Mouse (Mus musculus) left cerebral cortex, postnatal 10 days (tissue): ENCODE results near the gene Rdh11. TPM values are rescaled to one million over a fixed set of nuclear protein-coding genes. Genes with fewer than 3 reads are reported as not detected.
A peak's percentile ranks its signal among the peaks of the same experiment; 100 is the strongest.
"Not testable (repeated sequence)": the region's sequence is repeated elsewhere in the genome, so short reads cannot be mapped to it uniquely, and the experiment has no call there.

Experiments
- DNase-seq, 2 experiments: peaks; one replicate each; pipeline ENCODE4 v3.0.0; 2021 to 2022; ENCODE audit warnings: low spot score in 2 of 2, mixed read lengths in 1 of 2; ENCODE audit errors: extremely low spot score in 1 of 2
- intact Hi-C: fragments of 180-260 bp; cut with DNase I; formaldehyde crosslinking; loops from one replicate; pipeline ENCODE4 v1.15.1; 2025
- total RNA-seq, 2 experiments: library from RNA; stranded (reverse); gene quantifications; 2 replicates each; pipeline ENCODE4 v1.2.3; 2021

The Rdh11 gene
- total RNA-seq, result 10 to 100 TPM; 32.1 to 34.3 TPM

DNA sequence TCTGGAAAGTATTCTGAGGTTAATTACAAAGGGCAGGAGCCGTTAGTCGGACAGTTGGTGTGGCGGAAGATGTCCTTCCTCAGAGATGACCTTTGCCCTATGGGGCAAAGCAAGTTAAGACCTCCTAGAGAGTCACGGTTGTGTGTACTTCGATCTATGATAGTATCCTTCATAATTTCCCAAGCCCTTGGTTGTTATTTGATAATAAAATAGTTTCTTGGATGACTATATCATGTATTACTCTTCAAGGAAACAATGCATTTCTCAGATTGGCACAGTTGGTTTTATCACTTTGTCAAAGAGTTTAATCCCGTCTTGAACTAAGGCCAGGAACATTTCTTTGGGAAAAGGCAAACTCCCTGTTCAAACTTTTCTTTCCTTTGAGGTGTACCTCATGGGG is at the start of gene Rdh11:
TSS of gene Rdh11 (minus strand) at position 101 of the 400 bp plus-strand sequence.
- intact Hi-C loops, result no loop called here
- no peak for DNase-seq

DNA sequence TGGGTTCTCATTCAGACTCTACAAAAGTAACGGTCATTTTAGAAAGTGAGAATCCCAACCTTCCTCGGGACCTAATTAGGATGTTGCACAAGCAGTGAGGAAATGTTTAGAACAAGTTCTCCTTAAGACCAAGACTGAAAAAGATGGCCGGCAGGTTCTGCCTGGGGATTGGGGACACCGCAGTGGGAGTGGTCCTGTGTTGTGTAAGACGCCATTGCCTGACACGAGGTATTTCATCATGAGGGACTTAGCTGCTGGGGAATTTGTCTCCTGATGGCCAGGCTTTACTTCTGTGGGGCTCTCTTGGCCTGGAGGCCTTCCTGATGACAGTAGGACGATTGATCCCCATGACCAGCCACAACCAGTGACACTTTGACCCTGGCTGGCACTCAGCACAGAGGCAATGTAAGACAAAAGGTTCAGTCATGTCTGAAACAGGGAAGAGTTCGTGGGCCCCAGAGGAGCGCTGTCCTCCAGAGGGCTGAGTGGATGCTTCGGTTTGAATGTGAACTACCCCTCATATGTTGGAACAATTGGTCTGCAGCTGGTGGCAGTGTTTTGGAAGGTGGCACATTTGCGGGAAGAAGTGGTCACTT is 43.5 kb upstream of the Rdh11 start:
- no peak for DNase-seq

GRCm38 (mm10) chr12:79217511-79217910 is 25.4 kb upstream of the Rdh11 start:
- intact Hi-C loops, result no loop called here
- DNase-seq, result no peak

More for the DNA sequence above, 43.5 kb upstream of the Rdh11 start:
- intact Hi-C loops, result no loop called here

GRCm38 (mm10) chr12:79211447-79211846 is 19.4 kb upstream of the Rdh11 start:
- DNase-seq, result no peak
- intact Hi-C loops, result no loop called here

- intact Hi-C loops, result no loop called here
- DNase-seq, result peak in 1 of 2 experiments; percentile 31
Observed at GRCm38 (mm10) chr12:79208703-79209464, 16.8 kb upstream of the Rdh11 start, which contains the start of gene Rdh12. Rdh12 (plus strand) TSS chr12:79208914.

DNA sequence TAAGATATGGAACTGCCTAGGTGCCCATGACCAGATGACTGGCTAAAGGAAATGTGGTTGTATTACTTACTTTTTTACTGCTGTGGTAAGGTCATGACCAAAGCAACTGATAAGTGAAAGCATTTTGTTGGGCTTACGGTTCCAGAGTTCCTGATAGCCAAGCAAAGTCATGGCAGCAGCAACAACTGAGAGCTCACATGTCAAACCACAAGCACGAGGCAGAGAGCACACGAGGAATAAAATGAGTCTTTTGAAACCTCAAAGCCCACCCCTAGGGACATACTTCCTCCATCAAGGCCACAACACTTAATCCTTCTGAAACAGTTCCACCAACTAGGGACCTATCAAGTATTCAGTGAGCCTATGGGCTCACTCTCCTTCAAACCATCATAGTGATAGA is 9.8 kb upstream of the Rdh11 start:
- DNase-seq, result no peak
- intact Hi-C loops, result no loop called here

GRCm38 (mm10) chr12:79197105-79197504 is 5.0 kb upstream of the Rdh11 start:
- intact Hi-C loops, result no loop called here
- no peak for DNase-seq

DNA sequence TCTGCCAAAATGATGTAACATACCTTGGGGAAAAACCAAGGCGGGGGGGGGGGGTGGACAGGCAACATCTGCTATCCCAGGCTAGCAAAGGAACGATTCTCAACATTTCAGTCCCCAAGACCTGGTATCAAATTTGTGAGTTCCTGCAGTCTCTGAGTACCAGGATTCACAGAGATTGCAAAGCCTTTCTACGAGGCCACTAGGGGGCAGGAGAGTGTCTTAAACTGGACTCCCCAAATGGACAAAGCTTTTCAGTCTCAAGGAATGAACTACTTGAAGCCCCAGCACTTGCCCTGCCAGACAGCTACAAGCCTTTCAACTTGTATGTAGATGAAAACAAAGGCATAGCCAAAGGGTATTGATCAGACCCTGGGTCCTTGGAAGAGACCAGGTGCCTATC is 1.3 kb upstream of the Rdh11 start:
- peak; percentile 44 to 72 for DNase-seq
- intact Hi-C loops, result no loop called here

DNA sequence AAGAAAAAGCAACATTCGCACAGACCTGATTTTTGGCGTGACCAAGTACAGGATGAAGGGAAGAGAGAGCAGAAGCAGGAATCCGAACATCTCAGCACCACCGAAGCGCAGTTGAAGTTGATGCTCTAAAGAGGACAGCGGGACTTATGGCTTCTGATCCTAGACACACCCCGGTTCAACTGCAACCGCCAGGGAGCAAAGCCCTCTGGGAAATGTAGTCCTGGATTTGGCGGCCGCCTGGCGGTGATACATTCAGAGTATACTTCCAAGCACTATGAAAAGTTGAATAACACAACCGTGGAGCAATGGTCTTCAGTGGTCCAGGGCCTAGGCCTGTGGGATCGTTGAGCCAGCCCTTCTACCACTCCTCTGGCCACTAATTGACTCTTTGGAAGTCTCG is 392 bp downstream of the Rdh11 start:
- intact Hi-C loops, result no loop called here

DNA sequence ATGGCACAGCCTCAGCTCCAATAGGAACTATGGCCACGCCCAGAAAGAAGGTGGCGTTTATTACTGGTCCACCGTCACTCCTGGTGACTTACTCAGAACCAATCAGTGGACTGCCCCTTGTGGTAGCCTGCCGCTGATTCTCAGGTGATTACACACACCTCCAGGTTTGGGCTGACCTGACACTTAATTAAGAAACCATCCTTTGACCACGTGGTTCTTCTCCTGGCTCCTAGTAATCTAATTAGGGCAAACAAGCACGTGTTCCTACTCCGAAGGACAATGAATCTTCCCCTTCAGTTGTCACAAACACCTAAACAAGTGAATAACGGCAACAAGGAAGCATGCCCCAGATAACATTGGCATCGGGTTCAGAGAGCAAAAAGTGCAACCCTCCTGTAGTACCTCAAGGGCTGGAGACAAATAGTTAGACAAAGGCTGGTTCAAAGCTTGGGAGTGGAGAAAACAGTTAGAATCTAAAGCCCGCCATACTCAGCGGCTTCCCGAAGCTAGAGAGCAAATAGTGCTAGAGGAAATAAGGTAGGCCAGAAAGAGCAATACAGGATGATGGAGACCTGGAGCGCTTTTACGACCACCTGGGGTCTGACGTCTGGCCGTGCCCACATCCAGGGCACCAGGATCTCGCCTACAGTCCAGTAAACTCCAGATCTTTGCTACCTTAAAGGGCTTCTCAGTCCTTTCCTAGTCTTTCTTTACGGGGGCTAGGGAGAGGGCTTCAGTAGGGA is 991 bp downstream of the Rdh11 start:
- intact Hi-C loops, result no loop called here
- DNase-seq, result peak; percentile 66 to 75

More for the DNA sequence above, 392 bp downstream of the Rdh11 start:
- peak; percentile 67 to 82 for DNase-seq

- DNase-seq, intact Hi-C loops: not testable (repeated sequence)
Observed at GRCm38 (mm10) chr12:79185160-79185559, 6.9 kb downstream of the Rdh11 start.

DNA sequence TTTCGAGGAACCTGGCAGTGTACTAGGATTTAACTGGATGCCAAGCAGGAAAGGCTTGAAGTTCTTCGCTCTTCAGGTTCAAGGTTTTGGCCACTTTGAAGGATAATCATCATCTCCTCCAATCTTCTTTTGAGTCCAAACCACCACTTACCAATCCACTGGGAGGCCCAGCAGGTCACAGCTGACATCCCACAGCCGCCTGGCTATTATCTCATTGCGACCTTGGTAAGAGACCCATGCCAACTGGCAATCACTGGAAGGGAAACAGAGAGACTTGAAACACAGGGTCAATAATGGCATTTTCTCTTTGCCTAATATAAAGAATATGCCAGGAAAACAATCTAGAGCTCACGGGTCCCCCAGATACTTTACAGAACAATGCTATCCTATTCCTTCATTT is 16.1 kb downstream of the Rdh11 start:
- no peak for DNase-seq
- intact Hi-C loops, result no loop called here

- DNase-seq, result peak in 1 of 2 experiments; percentile 31
- intact Hi-C loops, result no loop called here
Observed at GRCm38 (mm10) chr12:79173721-79174120, 18.4 kb downstream of the Rdh11 start.

DNA sequence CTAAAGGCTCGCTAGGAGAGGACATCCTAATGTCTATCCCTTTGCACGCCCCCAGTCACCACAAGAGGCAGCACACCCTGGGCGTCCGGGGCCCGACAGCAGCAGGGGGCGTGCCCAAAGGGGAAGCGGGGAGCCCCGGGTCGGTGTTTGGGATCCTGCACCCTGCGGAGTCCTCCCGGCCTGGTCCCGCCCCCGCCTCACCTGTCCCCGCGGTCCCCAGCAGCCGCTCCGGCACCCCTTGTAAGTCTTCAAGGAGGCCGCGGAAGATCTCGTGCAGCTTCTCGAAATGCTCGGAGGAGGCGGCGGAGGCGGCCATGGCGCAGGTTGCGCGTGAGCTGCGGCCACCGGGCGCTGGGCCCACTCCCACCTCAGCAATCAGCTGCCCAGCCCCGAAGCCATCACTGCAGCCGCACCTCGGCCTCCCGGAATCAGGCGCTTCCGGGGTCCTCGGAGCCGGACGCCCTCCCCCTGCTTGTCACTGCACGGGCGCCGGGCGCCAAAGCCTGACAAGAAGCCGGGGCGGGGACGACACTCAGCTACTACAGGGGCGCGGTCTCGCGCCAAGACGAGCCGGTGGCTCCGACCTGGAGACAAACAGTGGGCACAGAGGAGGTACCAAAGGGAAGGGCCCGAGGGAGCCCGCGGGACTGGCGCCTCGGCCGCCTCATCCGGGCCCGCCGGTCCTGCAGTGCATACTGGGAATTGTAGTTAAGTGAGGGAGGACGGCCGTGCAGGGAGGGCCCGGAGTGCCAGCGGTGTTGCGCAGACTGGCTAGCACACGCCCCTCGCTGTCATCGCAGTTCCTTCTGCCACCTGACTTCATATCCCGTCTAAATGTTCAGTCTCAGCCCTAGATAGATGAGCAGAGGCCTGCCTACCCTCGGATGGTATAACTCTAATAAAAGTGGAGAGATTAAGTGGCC is 19.8 kb downstream of the Rdh11 start, which contains the start of gene Vti1b:
TSS of gene Vti1b (minus strand) at position 649 of the 923 bp plus-strand sequence.
- DNase-seq, result peak; percentile 86 to 93
- intact Hi-C loops, result no loop called here

- intact Hi-C loops, result no loop called here
- DNase-seq, result no peak
Observed at GRCm38 (mm10) chr12:79171269-79171995, 20.7 kb downstream of the Rdh11 start.

- intact Hi-C loops, result no loop called here
- DNase-seq, result no peak
Observed at GRCm38 (mm10) chr12:79170421-79170820, 21.7 kb downstream of the Rdh11 start.

- DNase-seq, result no peak
- intact Hi-C loops, result no loop called here
Observed at GRCm38 (mm10) chr12:79169173-79169572, 22.9 kb downstream of the Rdh11 start.

DNA sequence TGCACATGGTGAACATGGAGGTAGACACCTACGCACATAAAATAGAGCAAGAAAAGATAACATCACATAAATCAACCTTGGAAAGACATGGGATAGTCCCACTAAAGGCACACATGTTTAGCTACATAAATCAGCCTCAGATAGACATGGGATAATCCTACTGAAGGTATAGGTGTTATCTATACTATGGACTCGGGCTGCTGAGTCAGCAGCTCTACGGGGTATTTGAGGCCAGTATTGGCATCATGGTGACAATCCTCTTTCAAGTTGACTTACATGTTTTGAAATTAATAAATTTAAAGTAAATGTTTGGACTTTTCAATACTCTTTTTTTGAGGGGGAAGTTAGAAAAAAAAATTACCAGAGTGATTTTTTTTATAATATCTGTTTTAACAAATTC is 29.2 kb downstream of the Rdh11 start:
- intact Hi-C loops, result loop anchor here (5.0 kb wide), 2 partner anchors 99 to 114 kb away; no protein-coding TSS in a partner anchor
- DNase-seq, result no peak
